Mouse (Mus musculus) G1E (cell line): ENCODE measurements at regions not wholly inside any gene's neighbourhood (a gene's known extent, or its start where the extent isn't known, plus 50 kb on each side); places are given as distances from the start of the nearest gene placed in this dataset.

Experiments used
- CTCF ChIP-seq: IDR thresholded peaks from 2 replicates; pipeline ENCODE4 v1.5.1; 2012; ENCODE audit warnings: low read depth, low read length, inconsistent platforms, mixed read lengths
- GATA1 ChIP-seq: IDR thresholded peaks from 2 replicates; pipeline ENCODE4 v1.6.1; 2012; ENCODE audit warnings: borderline replicate concordance, low read length, inconsistent platforms, mixed read lengths
- POLR2AphosphoS5 ChIP-seq: IDR thresholded peaks from 2 replicates; pipeline ENCODE4 v1.6.1; 2012; ENCODE audit warnings: low read depth, low read length, inconsistent platforms; ENCODE audit not compliant: insufficient replicate concordance
- TAL1 ChIP-seq: conservative IDR thresholded peaks from 2 replicates; pipeline ENCODE4 v1.6.1; 2012; ENCODE audit warnings: low read depth, low read length, inconsistent platforms, mixed read lengths

- no peak for TF ChIP-seq CTCF
- TF ChIP-seq GATA1, result no peak
- TF ChIP-seq POLR2AphosphoS5, result no peak
- TF ChIP-seq TAL1, result no peak
Measured at GRCm38 (mm10) chr8:8970776-8971175, 280.5 kb upstream of the Arglu1 start.
